Mouse (Mus musculus) hindbrain, postnatal 0 days (tissue): Measurements from ENCODE around the gene Arpp21. TPM values are rescaled to one million over a fixed set of nuclear protein-coding genes. Genes with fewer than 3 reads are reported as not detected.
A peak's percentile ranks its signal among the peaks of the same experiment; 100 is the strongest.

Source experiments
- ATAC-seq: fragments of 200-750 bp; cut with Nextera tagmentation; 2 replicates; pipeline ENCODE4 v1.8.0; 2017; ENCODE audit warnings: mild to moderate bottlenecking, moderate TSS enrichment, moderate library complexity
- DNase-seq: peaks from one replicate; pipeline ENCODE4 v3.0.0-alpha.2; 2015; ENCODE audit warnings: low spot score
- H3K27ac ChIP-seq: fragments of 300-500 bp; sonication (generic); 2 replicates; pipeline ENCODE4 v1.5.1; 2014; ENCODE audit warnings: mild to moderate bottlenecking
- H3K27me3 ChIP-seq: fragments of 300-500 bp; sonication (generic); 2 replicates; pipeline ENCODE4 v1.6.1; 2014; ENCODE audit warnings: low read length, mixed read lengths; ENCODE audit not compliant: insufficient read depth
- H3K36me3 ChIP-seq: fragments of 300-500 bp; sonication (generic); 2 replicates; pipeline ENCODE4 v1.6.1; 2014; ENCODE audit warnings: low read length, mixed read lengths; ENCODE audit not compliant: insufficient read depth
- H3K4me1 ChIP-seq: fragments of 300-500 bp; sonication (generic); 2 replicates; pipeline ENCODE4 v1.6.1; 2014; ENCODE audit warnings: antibody characterized with exemption, low read length, mixed read lengths; ENCODE audit not compliant: insufficient read depth
- H3K4me2 ChIP-seq: fragments of 300-500 bp; sonication (generic); 2 replicates; pipeline ENCODE4 v1.6.1; 2014; ENCODE audit warnings: low read depth, mild to moderate bottlenecking, low read length, moderate library complexity, mixed read lengths
- H3K4me3 ChIP-seq: fragments of 300-500 bp; sonication (generic); 2 replicates; pipeline ENCODE4 v1.5.1; 2014; ENCODE audit warnings: low read length
- H3K9ac ChIP-seq: fragments of 300-500 bp; sonication (generic); replicated peaks from 2 replicates; pipeline ENCODE4 v1.6.1; 2014; ENCODE audit warnings: mild to moderate bottlenecking, low read length, moderate library complexity, mixed read lengths
- H3K9me3 ChIP-seq: fragments of 300-500 bp; sonication (generic); 2 replicates; pipeline ENCODE4 v1.6.1; 2016; ENCODE audit warnings: low read length, mixed read lengths
- CTCF ChIP-seq: IDR thresholded peaks from 2 replicates; pipeline ENCODE4 v1.5.1; 2016; ENCODE audit warnings: antibody characterized with exemption, control low read depth, low read depth
- WGBS: fragments of 180-500 bp; shearing (Covaris S2); extraction: QIAGEN DNeasy Blood & Tissue Kit; methylation state at CpG from one replicate; pipeline ENCODE4 v1.1.7; 2014; 5-methylcytosine and 5-hydroxymethylcytosine counted together
- polyA plus RNA-seq: library from polyadenylated mRNA; unstranded; fragments of >200 nt; fragmentation: Nextera tagmentation; extraction: Ambion mirVana; gene quantifications from 2 replicates; pipeline ENCODE4 v1.2.1, GENCODE M21; 2015
- total RNA-seq: library from RNA; depleted of rRNA; stranded (reverse); fragments of >200 nt; gene quantifications from 2 replicates; pipeline ENCODE4 v1.2.3, GENCODE M21; 2014

Gene Arpp21
- total and polyA plus RNA-seq, 2 experiments from 2014 or later, result 60.9 to 80.5 TPM

DNA sequence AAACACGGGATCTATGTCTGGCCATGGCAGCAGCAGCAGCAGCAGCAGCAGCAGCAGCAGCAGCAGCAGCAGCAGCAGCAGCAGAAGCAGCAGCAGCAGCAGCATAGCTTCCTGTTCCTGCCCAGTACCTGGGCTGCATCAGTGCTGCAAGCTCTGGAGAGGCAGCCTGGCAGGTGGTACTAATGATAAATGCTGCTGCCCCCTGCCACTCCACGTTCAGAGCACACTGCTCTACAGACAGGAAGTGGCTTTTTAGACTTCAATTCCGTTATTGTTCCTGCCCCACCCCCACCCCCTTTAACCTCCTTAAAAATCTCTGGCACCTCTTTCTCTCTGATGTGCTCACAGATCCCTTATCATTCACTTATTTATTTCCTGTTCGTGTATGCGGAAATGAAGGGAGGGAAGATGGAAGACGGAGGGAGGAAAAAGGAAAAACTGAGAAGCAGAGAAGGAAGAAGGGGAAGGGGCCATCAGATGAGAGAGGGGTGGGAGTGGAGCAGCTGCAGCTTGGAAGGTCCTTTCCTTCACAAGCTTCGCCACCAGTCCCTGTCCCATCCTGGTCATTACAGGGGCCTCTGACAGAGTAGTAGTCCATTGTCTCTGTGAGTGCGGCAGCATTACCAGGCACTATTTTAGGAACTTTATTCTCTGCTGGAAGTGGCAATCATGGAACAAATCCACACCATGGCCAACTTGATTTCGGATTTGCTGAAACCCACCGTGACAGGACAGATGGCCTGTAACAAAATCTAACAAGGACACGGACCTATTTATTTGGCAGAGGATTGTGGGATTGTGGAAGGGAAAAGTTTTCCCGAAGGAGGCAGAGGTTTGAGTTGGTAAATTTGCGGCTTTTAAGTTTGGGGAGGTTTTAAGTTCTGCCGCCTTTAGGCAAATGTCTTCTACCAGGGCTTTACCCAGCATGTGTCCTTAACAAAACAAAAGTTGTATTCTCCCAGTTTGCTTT, 49.1 kb downstream of the Arpp21 start:
- ATAC-seq, result no peak
- DNase-seq, result no peak
- Histone ChIP-seq H3K9ac (no peak overlapping the region), H3K27ac (peak overlapping the region; percentile 70; the same call in 1 of the 2 replicates), H3K4me2 (peak overlapping the region; percentile 39), H3K27me3 (no peaks in the 10 kb centered on the region), H3K36me3 (no peaks in the 10 kb centered on the region), H3K4me1 (peaks cover 11% of the 10 kb centered on the region), H3K4me3 (no peak overlapping the region), H3K9me3 (no peaks in the 10 kb centered on the region)
- whole genome bisulfite sequencing, result 14% methylated on average over 14 of the region's 14 CpGs
- TF ChIP-seq CTCF, result no peak

DNA sequence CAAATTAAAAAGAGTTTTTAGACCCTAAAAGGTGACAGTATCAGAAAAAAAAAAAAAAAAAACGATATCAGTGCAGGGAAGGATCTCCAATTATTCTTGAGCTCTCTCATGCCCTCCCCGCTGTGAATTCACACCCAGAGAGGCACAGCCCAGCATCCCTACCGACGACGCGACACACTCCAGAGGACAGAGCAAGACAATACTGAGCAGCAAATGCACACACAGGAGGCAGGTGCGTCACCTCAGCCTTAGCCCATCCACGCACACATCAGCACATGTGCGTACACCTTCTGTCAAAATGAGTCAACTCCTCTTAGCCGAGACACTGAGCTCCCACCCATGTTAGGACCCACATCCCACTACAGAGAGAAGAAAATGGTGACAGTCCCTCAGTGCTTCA, 50.0 kb downstream of the Arpp21 start:
- DNase-seq, result no peak
- no peak for TF ChIP-seq CTCF
- Histone ChIP-seq H3K27ac (no peak overlapping the region), H3K4me2 (no peak overlapping the region), H3K4me3 (no peak overlapping the region), H3K36me3 (no peaks in the 10 kb centered on the region), H3K9me3 (no peaks in the 10 kb centered on the region), H3K4me1 (peaks cover 11% of the 10 kb centered on the region), H3K9ac (no peak overlapping the region), H3K27me3 (no peaks in the 10 kb centered on the region)
- ATAC-seq, result no peak
- WGBS, result 63% methylated on average over 10 of the region's 10 CpGs

DNA sequence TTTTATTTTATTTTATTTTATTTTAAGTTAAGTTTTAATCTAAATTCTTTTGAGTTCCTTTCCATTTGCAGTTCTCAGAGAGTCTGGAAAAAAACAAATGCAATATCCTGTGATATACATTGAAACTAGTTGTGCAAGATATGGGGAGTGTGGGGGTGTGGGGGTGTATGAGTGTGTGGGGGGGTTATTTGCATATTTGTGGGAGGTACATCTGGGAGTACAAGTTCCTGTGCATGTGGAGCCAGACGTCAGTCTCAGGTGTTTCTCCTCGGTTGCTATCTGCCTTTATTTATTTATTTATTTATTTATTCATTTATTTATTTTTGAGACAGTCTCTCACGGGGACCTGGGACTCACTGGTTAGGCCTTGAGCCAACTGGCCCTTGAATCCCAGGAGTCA, 53.0 kb downstream of the Arpp21 start:
- Histone ChIP-seq H3K4me3 (no peak overlapping the region), H3K4me2 (no peak overlapping the region), H3K4me1 (peaks cover 4% of the 10 kb centered on the region), H3K9ac (no peak overlapping the region), H3K9me3 (no peaks in the 10 kb centered on the region), H3K27me3 (no peaks in the 10 kb centered on the region), H3K27ac (no peak overlapping the region), H3K36me3 (no peaks in the 10 kb centered on the region)
- 64% methylated on average over 3 of the region's 3 CpGs for WGBS
- DNase-seq (no peak), ATAC-seq (no peak)
- no peak for TF ChIP-seq CTCF

DNA sequence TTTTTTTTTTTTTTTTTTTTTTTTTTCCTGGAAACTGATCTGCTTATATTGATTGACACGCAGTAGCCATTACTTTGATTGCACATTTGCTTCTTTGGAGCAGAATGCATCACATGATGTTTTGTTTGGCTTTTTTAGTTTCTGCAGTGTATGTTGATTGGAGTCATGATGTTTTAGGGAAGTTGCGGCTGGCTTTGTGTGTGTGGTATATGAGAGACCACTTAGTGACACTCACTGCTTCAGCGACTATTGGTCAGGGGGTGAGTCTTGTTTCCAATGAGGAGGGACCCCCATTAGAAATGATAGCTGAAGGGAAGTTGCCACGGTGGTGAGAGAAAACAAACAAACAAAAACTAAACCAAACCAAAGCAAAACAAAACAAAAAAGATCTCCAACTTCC, 55.7 kb downstream of the Arpp21 start:
- no peaks in the 10 kb centered on the region for H3K36me3 ChIP-seq
- no peak overlapping the region for H3K27ac ChIP-seq
- no peak overlapping the region for H3K4me2 ChIP-seq
- no peaks in the 10 kb centered on the region for H3K9me3 ChIP-seq
- no peaks in the 10 kb centered on the region for H3K27me3 ChIP-seq
- ATAC-seq (no peak), DNase-seq (no peak)
- H3K9ac ChIP-seq, result no peak overlapping the region
- no peaks in the 10 kb centered on the region for H3K4me1 ChIP-seq
- H3K4me3 ChIP-seq, result no peak overlapping the region
- TF ChIP-seq CTCF, result no peak
- WGBS, result 81% methylated on average over 4 of the region's 4 CpGs

DNA sequence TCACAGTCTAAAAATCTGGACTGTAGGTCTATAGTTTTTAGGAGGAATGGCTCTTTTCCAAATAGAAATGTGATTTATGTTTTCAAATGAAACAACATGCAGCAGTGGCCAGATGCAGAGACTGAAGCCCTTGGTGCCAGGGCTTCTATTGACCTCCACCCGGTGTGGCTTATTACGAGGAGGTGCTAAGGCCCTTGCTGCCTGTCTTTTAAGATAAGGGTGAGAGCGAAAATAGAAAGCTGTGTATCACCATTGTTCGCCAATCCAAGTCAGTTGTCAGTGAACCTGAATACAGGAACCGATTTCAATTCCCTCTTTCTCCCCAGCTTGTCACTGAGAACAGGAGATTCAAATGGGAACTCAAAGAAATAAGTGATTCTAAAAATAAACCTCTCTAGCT, 57.3 kb downstream of the Arpp21 start:
- H3K27ac ChIP-seq, result no peak overlapping the region
- WGBS, result 66% methylated on average over 5 of the region's 5 CpGs
- no peak overlapping the region for H3K4me3 ChIP-seq
- H3K36me3 ChIP-seq, result no peaks in the 10 kb centered on the region
- H3K4me2 ChIP-seq, result no peak overlapping the region
- H3K9me3 ChIP-seq, result no peaks in the 10 kb centered on the region
- no peak overlapping the region for H3K9ac ChIP-seq
- TF ChIP-seq CTCF, result no peak
- no peaks in the 10 kb centered on the region for H3K27me3 ChIP-seq
- ATAC-seq (no peak), DNase-seq (no peak)
- 0 out of 2 replicates have a peak, but pooled peaks cover 3% of the 10 kb centered on the region for H3K4me1 ChIP-seq

DNA sequence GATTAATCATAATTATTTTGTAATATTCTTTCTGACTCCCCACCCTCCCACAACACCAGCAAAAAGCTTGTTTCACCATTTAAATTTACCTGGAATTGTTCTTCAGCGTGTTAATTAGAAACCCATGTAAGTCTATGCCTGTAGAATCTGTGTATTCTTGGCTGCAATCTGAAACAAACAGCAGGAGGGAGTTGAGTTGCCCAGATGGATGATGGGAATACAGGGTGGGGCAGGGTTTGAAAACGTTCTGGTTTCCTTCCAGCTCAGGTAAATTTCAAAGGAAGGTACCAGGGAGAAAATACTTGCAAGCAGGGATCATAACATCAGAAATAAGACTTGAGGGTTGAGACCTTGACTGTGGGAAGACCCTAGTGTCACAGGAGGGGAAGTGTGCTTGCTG, 58.2 kb downstream of the Arpp21 start:
- no peak overlapping the region for H3K4me3 ChIP-seq
- no peak overlapping the region for H3K4me2 ChIP-seq
- no peak for DNase-seq
- no peak for TF ChIP-seq CTCF
- H3K27me3 ChIP-seq, result no peaks in the 10 kb centered on the region
- no peaks in the 10 kb centered on the region for H3K36me3 ChIP-seq
- H3K27ac ChIP-seq, result no peak overlapping the region
- no peaks in the 10 kb centered on the region for H3K9me3 ChIP-seq
- WGBS, result 57% methylated on average over 2 of the region's 2 CpGs
- no peak for ATAC-seq
- H3K4me1 ChIP-seq, result 0 out of 2 replicates have a peak, but pooled peaks cover 3% of the 10 kb centered on the region
- no peak overlapping the region for H3K9ac ChIP-seq

DNA sequence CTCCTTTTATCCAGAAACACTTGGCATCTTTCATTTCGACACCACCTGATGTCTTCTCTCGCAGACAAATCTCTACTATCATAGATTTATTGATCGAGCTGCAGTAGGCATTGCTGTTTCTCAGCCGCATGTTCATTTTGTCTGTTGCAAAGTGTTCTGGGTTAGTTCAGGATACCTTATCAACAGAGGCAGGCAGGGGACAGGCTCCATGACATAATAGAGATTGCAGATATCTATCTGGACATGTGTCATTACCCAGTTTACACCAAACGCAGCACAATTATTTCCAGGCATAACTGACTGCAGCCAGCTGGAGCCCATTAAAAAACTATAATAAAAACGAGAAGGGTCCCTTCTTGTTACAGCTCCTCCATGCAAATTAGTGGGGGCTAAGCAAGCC, 59.4 kb downstream of the Arpp21 start:
- no peak overlapping the region for H3K9ac ChIP-seq
- ATAC-seq (no peak), DNase-seq (no peak)
- H3K27ac ChIP-seq, result no peak overlapping the region
- no peak overlapping the region for H3K4me3 ChIP-seq
- no peak for TF ChIP-seq CTCF
- H3K27me3 ChIP-seq, result no peaks in the 10 kb centered on the region
- no peaks in the 10 kb centered on the region for H3K36me3 ChIP-seq
- WGBS, result 61% methylated on average over 6 of the region's 6 CpGs
- H3K4me2 ChIP-seq, result no peak overlapping the region
- H3K4me1 ChIP-seq, result 0 out of 2 replicates have a peak, but pooled peaks cover 3% of the 10 kb centered on the region
- H3K9me3 ChIP-seq, result no peaks in the 10 kb centered on the region
